Mouse (Mus musculus): ENCODE results near the gene Rims1.

The Rims1 gene

DNA sequence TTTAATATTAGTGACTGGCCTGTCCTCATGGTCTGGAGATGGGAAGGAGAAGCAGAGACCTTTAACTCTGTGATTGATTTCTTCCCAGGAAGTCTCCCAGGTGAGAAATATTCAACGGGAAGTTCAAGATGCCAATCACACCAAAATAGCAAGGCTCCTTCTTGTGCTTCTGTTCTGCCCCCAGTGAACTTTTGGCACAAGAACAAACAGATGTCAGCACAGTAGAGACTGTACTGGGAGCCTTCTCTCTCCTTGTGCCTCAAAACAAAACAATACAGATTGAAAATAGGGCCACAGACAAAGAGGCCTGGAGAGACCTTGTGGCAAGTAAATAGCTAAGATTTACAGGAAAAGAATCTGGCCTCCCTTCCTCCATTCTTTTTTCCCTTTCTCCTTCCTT is 110.7 kb downstream of the Rims1 start:
- no peak for DNase-seq (ENCODE audit: low spot score)

DNA sequence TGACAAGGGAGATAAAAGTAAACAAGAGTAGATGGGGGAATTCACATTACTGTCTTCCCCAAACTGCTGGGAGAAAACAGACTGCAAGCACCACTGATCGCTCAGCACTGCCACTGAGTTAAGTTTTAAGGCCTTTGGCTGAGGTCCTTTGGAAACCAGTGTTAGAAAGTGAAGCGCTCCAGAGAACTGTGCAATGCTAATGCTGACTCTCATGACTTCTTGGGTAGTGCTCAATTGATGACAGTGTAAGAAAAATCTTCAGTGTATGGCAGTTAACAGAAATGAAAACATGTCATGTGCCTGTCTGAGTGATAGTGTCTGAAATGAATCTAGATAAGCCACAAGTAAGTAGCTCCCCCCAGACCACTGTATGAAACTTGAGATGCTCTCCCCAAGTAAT is 111.3 kb downstream of the Rims1 start:
- no peak for DNase-seq (ENCODE audit: low spot score)

DNA sequence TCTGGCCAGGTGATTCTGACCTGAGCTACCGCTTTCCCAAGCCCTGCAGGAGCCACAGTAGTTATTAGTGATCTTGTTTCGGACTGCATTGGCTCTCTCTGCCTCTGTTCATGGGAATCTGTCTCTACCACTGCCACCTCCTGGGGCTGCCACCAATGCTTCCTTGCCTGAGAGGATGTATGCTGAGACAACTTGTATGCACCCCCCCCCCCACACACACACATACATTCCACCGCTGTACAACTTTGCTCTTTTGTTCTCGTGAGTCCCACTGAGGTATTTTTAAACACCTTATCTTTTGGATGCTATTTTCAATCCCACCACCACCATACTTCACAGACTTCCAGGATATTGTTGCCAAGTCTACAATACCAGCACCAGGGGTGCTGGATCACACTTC is 122.3 kb downstream of the Rims1 start:
- DNase-seq (ENCODE audit: low spot score): no peak

DNA sequence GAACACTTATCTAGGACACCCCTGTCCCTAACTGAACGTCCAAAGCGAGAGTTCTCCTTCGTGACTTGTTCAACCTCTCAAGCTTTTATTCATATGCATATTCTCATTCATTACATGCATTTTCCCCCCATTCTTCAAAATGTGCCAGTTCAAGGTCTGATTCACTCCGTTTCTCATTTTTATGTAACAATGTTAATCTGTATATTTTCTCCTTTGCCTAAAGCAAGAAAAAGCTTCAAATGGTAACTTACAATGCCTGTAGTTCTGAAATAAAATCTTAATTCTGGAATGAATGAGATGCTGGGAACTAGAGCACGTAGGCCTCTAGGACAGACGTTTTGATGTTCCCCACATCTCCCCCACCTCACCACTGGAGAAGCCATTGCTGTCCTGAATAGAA is 141.6 kb downstream of the Rims1 start:
- DNase-seq (ENCODE audit: low spot score): no peak

DNA sequence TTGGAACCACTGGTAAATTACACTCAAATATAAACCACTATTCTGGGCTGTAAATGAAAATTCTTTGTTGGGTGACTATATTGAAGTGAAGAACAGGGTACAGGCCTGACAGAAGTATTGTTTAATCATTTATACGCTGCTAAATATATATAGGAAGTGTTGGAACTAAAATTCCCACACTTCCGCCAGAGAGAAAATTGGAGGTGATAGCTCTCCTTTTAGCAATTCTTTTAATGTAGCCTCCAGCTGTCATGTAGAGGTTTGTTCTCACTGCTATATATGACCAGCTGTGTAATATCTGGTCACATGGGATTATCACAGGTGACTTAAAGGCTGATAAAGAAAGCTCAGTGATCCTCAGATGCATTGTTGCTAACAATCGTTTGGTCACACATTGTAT is 144.0 kb downstream of the Rims1 start:
- DNase-seq (ENCODE audit: low spot score): no peak

DNA sequence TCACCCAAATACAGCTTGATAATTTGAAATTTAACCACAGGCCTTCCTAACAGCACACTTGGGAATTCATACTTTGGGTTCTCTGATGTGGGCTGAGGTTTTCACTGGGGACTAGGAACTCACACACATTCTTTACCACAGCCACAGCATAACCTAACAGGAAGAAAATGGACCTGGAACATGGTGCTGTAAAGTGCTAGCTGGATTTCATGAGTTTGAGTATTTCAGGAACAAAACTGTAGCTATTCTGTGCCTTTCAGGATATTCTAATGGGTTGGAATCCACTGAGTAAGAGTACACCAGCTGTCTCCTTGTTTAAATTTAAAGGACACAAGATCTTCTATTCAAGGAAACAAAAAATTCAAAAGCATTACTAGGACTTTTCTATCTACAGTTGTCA is 149.8 kb downstream of the Rims1 start:
- DNase-seq (ENCODE audit: low spot score): no peak

DNA sequence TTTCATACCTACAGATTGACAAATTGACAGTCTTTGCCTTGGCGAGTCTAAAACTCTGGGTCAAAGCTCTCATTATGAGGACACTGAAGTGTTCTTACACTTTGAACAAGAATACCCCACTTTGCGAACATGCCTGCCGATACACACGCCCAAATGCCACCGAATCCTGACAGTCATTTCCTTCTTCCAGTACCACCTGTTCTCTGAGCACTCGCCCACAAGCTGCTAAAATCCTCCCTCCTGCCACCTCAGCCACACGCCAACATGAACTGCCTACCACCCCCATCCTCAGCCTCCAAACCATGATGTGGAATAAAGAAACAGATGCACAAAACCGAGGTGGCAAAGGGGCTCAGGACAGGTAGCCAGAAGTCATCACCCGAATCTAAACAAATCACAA is 150.9 kb downstream of the Rims1 start:
- DNase-seq (ENCODE audit: low spot score): no peak

DNA sequence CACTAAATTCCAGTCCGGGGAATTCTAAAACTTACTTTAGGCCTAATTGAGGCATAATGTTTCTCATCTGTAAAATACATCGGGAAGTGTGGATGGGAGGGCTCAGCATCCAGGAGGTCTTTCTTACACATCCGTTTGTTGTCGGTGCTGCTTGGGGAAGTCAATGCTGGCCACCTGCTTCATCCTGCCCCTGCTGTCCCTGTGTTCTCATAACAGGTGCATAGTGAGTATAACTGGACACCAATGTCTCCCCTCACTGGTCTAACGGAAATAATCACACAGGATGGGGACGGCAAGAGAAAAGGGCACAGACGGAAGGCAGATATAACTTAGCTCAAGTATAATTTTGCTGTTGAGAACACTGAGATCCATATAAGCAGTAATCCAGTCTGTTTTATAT is 155.2 kb downstream of the Rims1 start:
- DNase-seq (ENCODE audit: low spot score): no peak

DNA sequence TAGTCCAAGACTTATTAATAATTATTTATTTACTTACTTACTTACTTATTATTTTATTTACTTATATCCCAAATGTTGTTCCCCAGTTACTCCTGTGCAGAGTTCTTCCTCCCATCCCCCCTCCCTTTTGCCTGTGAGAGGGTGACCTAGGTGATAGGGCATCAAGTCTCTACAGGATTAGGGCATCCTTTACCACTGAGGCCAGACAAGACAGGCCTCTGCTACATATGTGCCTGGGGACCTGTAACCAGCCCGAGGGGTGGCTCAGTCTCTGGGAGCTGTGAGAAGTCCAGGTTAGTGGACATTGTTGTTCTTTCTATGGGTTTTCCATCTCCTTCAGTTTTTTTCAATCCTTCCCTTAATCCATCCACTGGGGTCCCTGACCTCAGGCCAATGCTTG is 156.4 kb downstream of the Rims1 start:
- DNase-seq (ENCODE audit: low spot score): no peak

DNA sequence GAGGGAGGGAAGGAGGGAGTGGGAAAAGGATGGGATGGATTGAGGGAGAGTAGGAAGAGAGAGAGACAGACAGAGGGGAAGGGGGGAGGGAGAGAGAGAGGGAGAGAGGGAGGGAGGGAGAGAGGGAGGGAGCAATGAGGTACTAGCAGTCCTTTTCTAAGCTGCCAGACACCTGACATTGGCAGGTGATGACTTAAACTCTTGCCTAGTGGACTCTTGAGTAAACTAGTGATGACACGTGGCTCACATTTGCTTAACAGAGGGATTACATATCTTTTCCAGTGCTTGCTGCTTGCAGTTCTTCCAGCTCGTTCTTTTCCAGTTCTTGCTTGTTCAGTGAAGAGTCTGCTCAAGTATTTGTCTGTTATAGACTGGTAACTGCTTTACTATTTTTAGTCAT is 160.5 kb downstream of the Rims1 start:
- no peak for DNase-seq (ENCODE audit: low spot score)

DNA sequence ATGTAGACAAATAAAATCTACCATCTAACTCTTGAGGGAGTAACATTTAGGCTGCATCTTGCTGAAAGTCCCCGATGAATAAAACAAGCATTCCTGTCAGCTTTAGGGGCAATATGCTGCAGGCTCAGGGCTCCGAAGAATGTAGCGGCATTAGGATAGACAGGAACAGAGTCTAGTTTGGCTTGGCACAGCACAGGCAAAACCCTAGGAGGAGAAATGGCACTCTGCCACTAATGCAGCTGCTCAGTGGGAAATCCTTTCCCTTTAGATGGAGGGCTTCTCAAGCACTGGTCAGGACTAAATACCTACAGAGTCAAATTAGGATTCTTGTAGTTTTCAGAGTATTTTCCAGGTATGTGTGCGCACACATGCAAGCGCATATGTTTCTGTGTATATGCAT is 165.2 kb downstream of the Rims1 start:
- no peak for DNase-seq (ENCODE audit: low spot score)

DNA sequence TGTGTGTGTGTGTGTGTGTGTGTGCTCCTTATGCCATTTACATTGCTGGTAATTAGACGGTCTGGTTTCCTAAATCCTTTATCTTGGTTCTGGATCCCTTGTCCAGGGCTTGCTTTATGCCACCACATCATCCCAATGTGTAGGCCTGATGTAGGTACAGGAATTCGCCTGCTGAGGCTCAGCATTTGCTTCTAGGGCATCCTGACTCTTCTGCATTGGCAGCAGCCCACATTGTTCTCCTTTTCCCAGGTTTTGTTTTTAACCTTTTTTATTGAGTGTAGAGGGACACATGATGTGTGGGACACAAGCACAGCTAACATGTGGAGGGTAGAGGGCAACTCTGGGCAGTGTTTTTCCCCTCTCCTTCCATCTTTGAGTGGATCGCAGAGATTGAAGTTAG is 166.1 kb downstream of the Rims1 start:
- no peak for DNase-seq (ENCODE audit: low spot score)

DNA sequence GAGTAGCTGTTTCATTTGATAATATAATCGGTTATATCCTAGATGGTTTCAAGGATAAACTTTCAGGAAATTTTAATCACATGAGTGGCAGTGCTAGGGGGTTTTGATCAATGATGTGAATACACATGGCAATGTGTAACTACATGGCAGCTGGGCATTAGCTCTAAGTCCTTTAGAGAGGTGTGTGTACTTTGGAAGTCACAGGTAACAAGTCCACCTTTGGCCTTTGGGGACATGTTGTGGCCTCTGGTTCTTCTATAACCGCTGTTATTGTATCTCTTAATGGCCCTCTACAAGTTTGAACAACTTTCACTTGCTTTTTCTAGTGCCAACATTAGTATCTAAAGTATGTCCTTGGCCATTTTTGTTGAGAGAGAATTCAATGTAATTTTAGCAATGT is 171.9 kb downstream of the Rims1 start:
- DNase-seq (ENCODE audit: low spot score): no peak

DNA sequence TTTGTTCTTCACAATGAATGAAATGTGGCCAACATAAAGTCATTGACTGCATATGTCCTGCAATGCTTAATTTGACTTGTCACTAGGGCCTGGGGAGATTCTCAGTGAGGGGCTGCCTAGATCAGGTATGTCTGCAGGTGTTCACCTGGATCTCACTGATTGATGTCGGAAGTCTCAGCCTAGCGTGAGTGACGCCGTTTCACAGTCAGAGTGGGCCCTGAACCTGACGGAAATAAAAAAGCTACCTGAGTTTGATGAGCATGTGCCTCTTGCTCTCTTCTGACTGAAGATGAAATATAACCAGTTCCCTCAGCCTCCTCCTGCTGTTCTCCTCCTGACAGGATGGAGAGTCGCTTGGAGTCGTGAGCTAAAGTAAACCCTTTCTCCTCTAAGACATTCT is 173.2 kb downstream of the Rims1 start:
- DNase-seq (ENCODE audit: low spot score): no peak

DNA sequence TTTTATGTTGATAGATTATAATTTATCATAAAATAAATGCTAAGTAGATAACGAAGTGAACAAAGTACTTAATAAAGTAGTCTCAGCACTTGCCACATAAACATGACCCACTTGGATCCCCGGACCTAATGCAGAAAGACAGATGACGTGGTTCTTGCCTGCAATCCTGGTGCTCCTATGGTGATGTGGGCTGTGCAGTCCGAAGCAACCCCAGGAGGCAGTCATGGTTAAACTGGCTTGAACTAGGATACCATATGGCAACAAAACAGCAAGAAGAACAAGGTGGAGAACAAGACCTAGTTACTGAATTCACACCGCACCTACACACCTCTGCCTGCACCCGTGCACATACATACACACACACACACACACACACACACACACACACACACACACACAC is 173.8 kb downstream of the Rims1 start:
- DNase-seq (ENCODE audit: low spot score): no peak

DNA sequence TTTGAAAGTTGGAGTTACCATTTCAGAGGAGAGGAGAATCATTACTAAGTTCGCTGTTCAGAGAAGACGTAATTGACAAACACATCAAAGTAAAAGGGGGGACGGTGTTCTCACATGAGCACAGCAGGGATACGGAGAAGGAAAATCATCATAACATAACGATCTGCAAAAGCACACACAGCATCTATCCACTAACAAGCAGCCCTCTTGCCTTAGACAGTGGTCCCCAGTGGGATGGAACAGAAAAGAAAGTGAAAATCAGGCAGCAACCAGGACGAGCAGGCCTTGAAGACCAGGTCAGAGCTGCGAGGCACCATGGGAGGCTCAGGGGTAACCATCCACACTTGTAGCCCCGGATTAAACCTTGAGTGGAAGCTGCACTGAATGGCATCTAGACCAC is 176.8 kb downstream of the Rims1 start:
- DNase-seq (ENCODE audit: low spot score): no peak

DNA sequence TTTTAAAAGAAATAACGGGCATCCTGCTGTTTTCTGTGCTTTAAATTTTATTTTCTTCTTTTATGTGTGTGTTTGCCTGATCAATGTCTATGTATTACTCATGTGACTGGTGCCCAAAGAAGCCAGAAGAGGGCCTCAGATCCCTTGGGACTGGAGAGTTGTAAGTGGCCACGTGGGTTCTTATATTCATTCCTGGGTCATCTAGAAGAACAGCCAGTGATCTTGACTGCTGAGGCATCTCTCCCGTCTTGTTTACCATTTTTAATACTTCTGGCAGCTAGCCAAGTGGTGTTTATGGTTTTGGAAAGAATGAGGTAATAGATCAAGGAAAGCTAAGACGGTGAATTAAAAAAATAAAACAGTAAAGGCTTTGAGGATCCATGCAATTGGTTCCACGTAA is 178.8 kb downstream of the Rims1 start:
- DNase-seq (ENCODE audit: low spot score): no peak

DNA sequence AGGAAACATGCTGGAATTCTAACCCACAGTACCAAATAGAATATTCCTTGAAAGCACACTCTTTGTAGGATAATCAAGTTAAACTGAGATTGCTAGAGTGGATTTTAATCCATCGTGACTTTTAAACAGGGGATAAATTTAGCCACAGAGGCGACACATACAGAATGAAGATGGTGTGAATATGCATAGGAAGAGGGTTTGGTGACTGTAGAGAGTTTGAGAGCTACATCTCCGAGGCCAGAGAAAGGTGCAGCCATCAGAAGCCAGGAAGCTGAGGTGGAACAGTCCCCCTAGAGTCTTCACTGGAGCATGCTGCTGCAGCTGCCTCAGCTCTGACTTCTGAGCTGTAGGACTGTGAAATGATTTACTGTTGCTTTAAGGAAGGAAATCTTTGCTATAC is 179.5 kb downstream of the Rims1 start:
- DNase-seq (ENCODE audit: low spot score): no peak

DNA sequence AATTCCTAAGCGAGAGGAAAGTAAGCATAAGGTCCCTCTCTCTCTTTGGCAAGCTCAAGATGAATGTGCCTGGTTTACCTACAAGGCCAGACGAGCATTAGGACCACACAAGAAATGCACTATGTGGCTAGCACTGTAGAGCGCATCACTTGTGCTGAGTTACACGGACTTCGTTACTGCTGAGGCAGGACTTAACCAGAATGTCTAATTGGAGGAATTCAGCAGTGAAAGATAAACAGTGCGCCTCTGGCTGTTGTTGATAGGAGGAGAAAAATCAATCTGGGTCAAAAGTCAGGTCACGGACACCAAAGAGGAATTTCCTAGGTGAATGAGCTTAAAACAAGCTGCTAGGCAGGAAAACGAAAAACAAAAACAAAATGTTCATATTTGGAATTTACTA is 185.0 kb downstream of the Rims1 start:
- DNase-seq (ENCODE audit: low spot score): no peak

DNA sequence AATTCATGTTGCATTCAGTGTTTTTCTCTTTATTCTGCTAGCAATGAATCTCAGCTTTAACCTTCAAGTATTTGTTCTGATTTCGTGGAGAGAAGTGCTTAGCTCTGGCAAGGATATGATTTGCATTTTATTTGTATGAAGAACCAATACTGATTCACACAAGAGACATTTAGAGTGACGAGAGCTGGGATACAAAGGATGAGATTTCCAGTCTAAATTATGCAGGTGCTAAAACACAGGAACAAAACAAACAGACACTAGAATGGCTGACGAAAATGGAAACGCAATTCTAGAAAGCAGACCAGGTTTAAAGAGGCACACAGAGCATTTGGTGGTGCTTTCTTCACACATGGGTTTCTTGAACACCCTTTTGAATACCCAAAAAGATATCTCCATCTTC is 190.2 kb downstream of the Rims1 start:
- DNase-seq (ENCODE audit: low spot score): no peak

DNA sequence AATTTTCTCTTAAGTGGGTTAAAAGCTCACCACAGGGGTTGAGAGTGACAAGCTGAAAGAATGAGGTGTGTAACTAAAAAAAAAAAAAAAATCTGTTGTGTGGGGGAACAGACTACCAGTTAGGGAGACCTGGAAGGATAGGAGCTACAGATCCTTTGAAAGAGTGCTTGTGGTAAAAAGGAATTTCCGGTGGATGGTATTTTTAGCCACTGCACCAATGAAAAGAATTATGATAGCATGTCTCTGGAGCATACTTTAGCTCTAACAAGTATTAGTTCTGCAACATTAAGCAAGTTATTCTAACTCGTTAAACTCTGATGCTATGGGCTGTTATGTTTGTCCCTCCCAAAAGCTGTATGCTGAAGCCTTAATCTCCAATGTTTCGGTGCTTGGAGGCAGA is 192.2 kb downstream of the Rims1 start:
- DNase-seq (ENCODE audit: low spot score): no peak

DNA sequence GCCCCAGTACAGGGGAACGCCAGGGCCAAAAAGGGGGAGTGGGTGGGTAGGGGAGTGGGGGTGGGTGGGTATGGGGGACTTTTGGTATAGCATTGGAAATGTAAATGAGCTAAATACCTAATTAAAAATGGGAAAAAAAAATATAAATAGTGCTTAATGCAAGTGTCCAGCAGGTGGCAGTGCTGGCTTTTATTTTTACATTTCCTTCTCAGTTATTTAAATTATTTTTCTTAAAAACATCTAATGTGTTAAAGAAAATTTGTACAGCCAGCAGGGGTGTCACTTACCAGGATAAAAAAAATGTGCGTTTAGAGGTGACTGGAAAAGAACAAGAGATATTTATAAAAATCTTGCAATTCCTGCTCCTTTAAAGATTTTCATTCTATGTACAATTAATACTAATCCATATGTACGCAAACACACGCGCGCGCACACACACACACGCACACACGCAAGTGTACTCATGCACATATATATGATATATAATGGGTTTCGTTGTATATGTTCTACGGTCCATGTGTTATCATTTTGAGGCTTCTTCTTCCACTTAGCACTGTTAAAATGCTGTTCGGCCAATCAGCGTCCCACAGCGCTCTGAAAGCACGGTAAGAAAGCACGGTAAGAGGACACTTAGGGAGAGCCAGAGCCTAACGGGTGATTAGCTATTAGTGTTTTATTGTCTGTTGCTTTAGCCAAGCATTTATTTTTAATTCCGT is 201.3 kb downstream of the Rims1 start:
- DNase-seq (ENCODE audit: low spot score): peak; percentile 1

DNA sequence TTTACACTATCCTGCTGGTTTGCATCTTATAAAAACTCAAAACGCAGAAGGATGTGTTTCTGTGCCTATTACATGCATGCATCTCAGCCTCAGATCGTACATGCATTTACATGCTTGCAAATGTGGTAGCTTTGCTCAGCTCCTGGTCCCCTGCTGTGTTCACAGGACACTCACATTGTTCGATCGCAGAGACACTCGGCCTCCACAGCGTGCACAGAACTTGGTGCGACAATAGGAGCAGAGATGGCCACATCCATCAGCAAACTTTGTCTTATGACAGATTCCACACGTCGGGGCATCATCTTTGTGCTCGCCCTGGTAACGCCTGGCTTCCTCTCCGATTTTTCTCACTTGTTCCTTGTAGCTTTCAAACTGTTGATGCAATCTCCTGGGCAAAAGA is 209.6 kb downstream of the Rims1 start:
- DNase-seq (ENCODE audit: low spot score): no peak

DNA sequence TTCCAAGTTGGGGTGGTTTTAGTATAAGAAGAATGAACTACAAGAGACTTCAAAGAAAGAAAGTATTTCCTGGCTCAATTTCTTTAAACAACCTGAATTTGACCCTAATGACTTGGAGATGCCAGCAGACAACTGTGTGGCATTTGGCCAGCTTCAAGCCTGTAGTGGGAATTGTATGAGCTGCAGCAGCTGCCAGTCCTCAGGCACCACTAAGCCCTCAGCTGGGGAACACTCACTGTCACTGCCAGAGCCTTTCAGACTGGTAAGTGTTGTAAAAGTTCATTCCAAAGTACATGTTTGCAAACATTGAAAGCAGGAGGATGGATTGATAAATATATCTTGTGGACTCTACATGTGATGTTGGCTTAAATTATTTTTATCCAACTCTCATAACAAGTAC is 211.0 kb downstream of the Rims1 start:
- no peak for DNase-seq (ENCODE audit: low spot score)

DNA sequence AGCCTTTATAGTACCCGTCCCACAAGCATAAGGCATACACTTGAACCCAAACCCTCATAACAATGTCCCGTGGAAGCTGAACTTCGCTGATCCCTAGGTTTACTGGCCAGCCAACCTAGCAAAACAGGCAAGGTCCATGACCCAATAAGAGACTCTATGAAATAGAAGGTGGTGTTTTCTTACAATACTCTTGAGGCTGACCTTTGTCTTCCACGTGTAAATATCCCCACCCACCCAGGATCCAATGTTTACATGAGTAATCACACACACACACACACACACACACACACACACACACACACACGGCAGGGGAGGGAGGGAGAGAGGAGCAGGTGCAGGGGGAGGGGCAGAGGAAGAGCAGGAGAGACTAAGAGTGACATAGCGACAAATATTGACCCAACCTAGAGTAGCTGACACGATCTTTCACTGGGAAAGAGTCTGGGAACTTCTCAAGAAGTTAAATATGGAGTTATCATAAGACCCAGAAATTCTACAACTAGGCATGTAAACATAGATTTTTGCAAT is 217.9 kb downstream of the Rims1 start:
- no peak for DNase-seq (ENCODE audit: low spot score)
